In the genomic region with DNA sequence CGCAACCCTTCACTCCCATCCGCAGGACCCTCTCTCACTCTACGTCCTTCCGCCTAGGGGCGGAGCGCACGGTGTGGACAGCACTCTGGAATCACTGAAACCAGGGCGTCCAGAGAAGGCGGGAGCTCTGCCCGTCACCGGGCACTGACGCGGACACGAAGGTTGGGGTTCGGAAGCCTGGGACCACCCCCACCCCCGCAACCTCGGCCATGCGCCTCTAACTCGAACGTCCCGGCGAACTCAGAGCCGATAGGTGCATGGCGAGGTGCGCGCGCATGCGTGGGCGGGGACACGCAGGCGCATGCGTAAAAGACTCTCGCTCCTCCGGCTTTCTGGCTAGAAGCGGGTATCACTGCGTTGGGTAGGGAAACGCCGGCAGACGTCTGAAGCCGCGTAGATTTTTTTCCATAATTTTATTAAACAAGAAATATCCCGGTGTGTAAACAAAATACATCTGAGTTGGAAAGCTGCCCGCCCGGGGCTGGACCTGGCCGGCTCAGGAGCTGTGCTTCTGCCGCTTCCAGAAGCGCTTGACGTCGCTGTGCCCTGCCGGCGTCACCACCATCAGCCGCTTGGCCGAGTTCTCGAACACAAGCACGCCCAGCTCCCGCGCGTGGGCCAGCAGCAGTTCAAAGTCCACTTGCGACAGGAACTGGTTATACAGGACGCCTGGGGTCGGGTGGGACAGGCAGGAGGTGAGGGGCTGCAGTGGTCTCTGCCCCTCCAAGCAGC, we compare ENCODE assay signal across 8 mouse cellular contexts. TPM values are rescaled to one million over a fixed set of nuclear protein-coding genes. Genes with fewer than 3 reads are reported as not detected.
DNase-seq lines count a peak whose midpoint lies in the region; ATAC-seq and TF ChIP-seq lines count a peak whose summit lies in the region.

A gene (minus strand): TSS at position 259 of the 732 bp plus-strand sequence.

- TF ChIP-seq EP300 in heart, adult 2 months (IDR thresholded peaks at IDR 0.05; ENCODE audit: insufficient read depth, low read depth, low read length), result 0 out of 2 replicates have a peak, but pooled peaks have one; percentile 17

- peak; percentile 81 for ATAC-seq in embryonic facial prominence, embryonic 13.5 days (ENCODE audit: insufficient number of reproducible peaks, insufficient read depth, low FRiP score, low TSS enrichment, low read depth)
- ATAC-seq in limb, embryonic 13.5 days (ENCODE audit: low FRiP score, low read depth), result peak; percentile 91
- ATAC-seq in midbrain, embryonic 16.5 days, result peak; percentile 91

- TF ChIP-seq CTCF in heart, adult 2 months (IDR thresholded peaks at IDR 0.05), result 0 out of 2 replicates have a peak, but pooled peaks have one; percentile 21

- H3K27me3 ChIP-seq in embryonic facial prominence, embryonic 13.5 days, result no peaks in the 10 kb centered on the region
- no peaks in the 10 kb centered on the region for H3K27me3 ChIP-seq in heart, adult 2 months (ENCODE audit: control insufficient read depth, insufficient read depth, low read length)
- no peaks in the 10 kb centered on the region for H3K27me3 ChIP-seq in limb, embryonic 13.5 days
- H3K27me3 ChIP-seq in midbrain, embryonic 16.5 days (ENCODE audit: control insufficient read depth, insufficient read depth, low read depth, low read length), result no peaks in the 10 kb centered on the region

- TF ChIP-seq POLR2A in heart, adult 2 months (IDR thresholded peaks at IDR 0.05; ENCODE audit: insufficient read depth, low read depth, low read length), result peak; percentile 93

- intact Hi-C loops in heart, adult 2 months (cut with DNase I), result no loop called here

- H3K79me2 ChIP-seq in heart, adult 2 months (replicated peaks; ENCODE audit: control insufficient read depth, insufficient read depth, low read length), result no peaks in the 10 kb centered on the region

- peak within 1 kb of the TSS; percentile 84 for H3K4me2 ChIP-seq in embryonic facial prominence, embryonic 13.5 days
- H3K4me2 ChIP-seq in limb, embryonic 13.5 days (replicated peaks), result peak within 1 kb of the TSS; percentile 96
- H3K4me2 ChIP-seq in midbrain, embryonic 16.5 days (ENCODE audit: low read length), result peak within 1 kb of the TSS; percentile 81

- peaks cover 54% of the 10 kb centered on the region for H3K36me3 ChIP-seq in embryonic facial prominence, embryonic 13.5 days
- H3K36me3 ChIP-seq in heart, adult 2 months (ENCODE audit: control insufficient read depth, insufficient read depth, low read length), result no peaks in the 10 kb centered on the region
- H3K36me3 ChIP-seq in limb, embryonic 13.5 days, result peaks cover 51% of the 10 kb centered on the region
- H3K36me3 ChIP-seq in midbrain, embryonic 16.5 days (ENCODE audit: control insufficient read depth, insufficient read depth, low read length), result 0 out of 2 replicates have a peak, but pooled peaks cover 3% of the 10 kb centered on the region

- under 1% methylated on average over 61 of the region's 61 CpGs for WGBS in embryonic facial prominence, embryonic 13.5 days
- WGBS in heart, adult 2 months, result under 1% methylated on average over 61 of the region's 61 CpGs
- under 1% methylated on average over 61 of the region's 61 CpGs for WGBS in limb, embryonic 13.5 days
- WGBS in midbrain, embryonic 16.5 days, result under 1% methylated on average over 61 of the region's 61 CpGs

- H3K4me3 ChIP-seq in embryonic facial prominence, embryonic 13.5 days, result peak within 1 kb of the TSS; percentile 74
- peak within 1 kb of the TSS; percentile 88 for H3K4me3 ChIP-seq in heart, adult 2 months
- H3K4me3 ChIP-seq in limb, embryonic 13.5 days, result peak within 1 kb of the TSS; percentile 73
- H3K4me3 ChIP-seq in midbrain, embryonic 16.5 days (ENCODE audit: low read depth, low read length), result peak within 1 kb of the TSS; percentile 55

- no peaks in the 10 kb centered on the region for H3K9me3 ChIP-seq in embryonic facial prominence, embryonic 13.5 days
- H3K9me3 ChIP-seq in limb, embryonic 13.5 days, result no peaks in the 10 kb centered on the region
- H3K9me3 ChIP-seq in midbrain, embryonic 16.5 days (replicated peaks; ENCODE audit: control insufficient read depth, low read length, poor library complexity, severe bottlenecking), result no peaks in the 10 kb centered on the region

- H3K27ac ChIP-seq in embryonic facial prominence, embryonic 13.5 days, result peak within 1 kb of the TSS; percentile 85
- H3K27ac ChIP-seq in heart, adult 2 months, result peak within 1 kb of the TSS; percentile 87
- H3K27ac ChIP-seq in limb, embryonic 13.5 days, result peak within 1 kb of the TSS; percentile 83
- peak within 1 kb of the TSS; percentile 87 for H3K27ac ChIP-seq in midbrain, embryonic 16.5 days (ENCODE audit: low read length)

- DNase-seq in 3134 (ENCODE audit: extremely low read depth, insufficient read length, low spot score), result peak; percentile 93
- peak; percentile 96 to 97 for DNase-seq in adrenal gland, postnatal 36 days
- peak; percentile 97 to 98 for DNase-seq in heart, adult 2 months
- peak; percentile 96 to 98 for DNase-seq in kidney, adult 8-10 months
- peak; percentile 98 for DNase-seq in spleen, postnatal 10 days (ENCODE audit: low spot score in 2 of 2)

- peak within 1 kb of the TSS; percentile 86 for H3K9ac ChIP-seq in embryonic facial prominence, embryonic 13.5 days
- peak within 1 kb of the TSS; percentile 89 for H3K9ac ChIP-seq in heart, adult 2 months (ENCODE audit: low read depth, low read length)
- H3K9ac ChIP-seq in limb, embryonic 13.5 days, result peak within 1 kb of the TSS; percentile 88
- peak within 1 kb of the TSS; percentile 86 for H3K9ac ChIP-seq in midbrain, embryonic 16.5 days (ENCODE audit: low read depth, low read length)

- peaks cover 16% of the 10 kb centered on the region for H3K4me1 ChIP-seq in embryonic facial prominence, embryonic 13.5 days
- H3K4me1 ChIP-seq in heart, adult 2 months (ENCODE audit: control insufficient read depth, insufficient read depth, low read length), result peaks cover 2% of the 10 kb centered on the region; the same call in 1 of the 2 replicates
- peaks cover 15% of the 10 kb centered on the region for H3K4me1 ChIP-seq in limb, embryonic 13.5 days
- peaks cover 12% of the 10 kb centered on the region for H3K4me1 ChIP-seq in midbrain, embryonic 16.5 days (ENCODE audit: control insufficient read depth, insufficient read depth, low read length)

RNA-seq across cellular contexts. Expression of the gene that starts here (rescaled TPM):
- total RNA-seq in adrenal gland, postnatal 36 days (2021), result 10 to 100 TPM; 30.8 to 40.0 TPM
- 15.9 and 17.4 TPM in 2 replicates for polyA plus RNA-seq in embryonic facial prominence, embryonic 13.5 days (2015; fragmentation: Nextera tagmentation; extraction: Ambion mirVana)
- 10 to 100 TPM; 26.6 to 28.3 TPM for total RNA-seq in heart, adult 2 months (2021)
- polyA plus RNA-seq in heart, adult 2 months (2012; rRNA removed), result 19.3 and 20.3 TPM in 2 replicates
- polyA plus RNA-seq in limb, embryonic 13.5 days (2015; fragmentation: Nextera tagmentation; extraction: Ambion mirVana), result 17.8 and 21.0 TPM in 2 replicates
- 15.1 and 15.3 TPM in 2 replicates for polyA plus RNA-seq in midbrain, embryonic 16.5 days (2015; fragmentation: Nextera tagmentation; extraction: Ambion mirVana)

Comparison
In these comparisons a context has a peak if more than half of its experiments do, and no peak if none do; other contexts are left out.
1. Peak in every context shown above with its lines: DNase-seq, ATAC-seq, H3K4me3 ChIP-seq and H3K27ac ChIP-seq.